Mouse (Mus musculus) MEL-GATA-1-ER (cell line): ENCODE measurements around the gene Tedc2.

Experiments used
- DNase-seq: peaks from one replicate; pipeline ENCODE4 v3.0.0-alpha.2; 2012; ENCODE audit warnings: low read depth; ENCODE audit errors: extremely low read depth

Gene Tedc2

GRCm38 (mm10) chr17:24220435-24221411 is at the start of gene Tedc2:
Tedc2 (minus strand) TSS chr17:24220851.
- DNase-seq = peak; percentile 95

DNA sequence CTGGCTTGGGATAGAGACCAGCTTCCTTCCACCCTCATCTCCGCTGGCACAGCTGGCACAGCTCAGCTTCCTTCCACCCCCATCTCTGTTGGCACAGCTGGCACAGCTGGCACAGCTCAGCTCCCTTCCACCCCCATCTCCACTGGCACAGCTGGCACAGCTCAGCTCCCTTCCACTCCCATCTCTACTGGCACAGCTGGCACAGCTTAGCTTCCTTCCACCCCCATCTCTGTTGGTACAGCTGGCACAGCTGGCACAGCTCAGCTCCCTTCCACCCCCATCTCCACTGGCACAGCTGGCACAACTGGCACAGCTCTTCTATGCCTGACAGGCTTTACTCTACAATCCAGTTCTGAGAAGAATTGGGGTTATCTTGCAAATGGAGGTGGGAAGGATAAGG is 46.5 kb upstream of the Tedc2 start:
- DNase-seq = no peak

DNA sequence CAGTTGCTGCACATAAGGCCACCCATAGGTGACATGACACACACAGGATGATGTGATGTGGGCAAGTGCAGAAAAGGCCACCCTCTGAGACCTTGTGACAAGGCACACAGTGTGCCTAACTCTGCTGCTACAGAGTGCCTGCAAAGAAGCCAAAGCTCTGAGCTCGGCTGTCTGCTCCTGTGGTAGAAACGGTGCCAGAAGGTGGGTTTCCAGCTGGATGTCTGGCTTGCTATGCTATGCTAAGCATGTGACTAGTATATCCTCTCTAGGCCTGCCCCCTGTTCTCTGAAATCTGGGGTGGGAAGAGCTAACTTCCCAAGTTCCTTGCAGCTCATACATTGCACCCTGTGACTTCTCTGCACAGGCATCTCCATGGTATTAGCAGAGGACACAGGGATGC is 44.1 kb upstream of the Tedc2 start:
- DNase-seq = no peak

GRCm38 (mm10) chr17:24260516-24260915 is 39.9 kb upstream of the Tedc2 start:
- DNase-seq = no peak

DNA sequence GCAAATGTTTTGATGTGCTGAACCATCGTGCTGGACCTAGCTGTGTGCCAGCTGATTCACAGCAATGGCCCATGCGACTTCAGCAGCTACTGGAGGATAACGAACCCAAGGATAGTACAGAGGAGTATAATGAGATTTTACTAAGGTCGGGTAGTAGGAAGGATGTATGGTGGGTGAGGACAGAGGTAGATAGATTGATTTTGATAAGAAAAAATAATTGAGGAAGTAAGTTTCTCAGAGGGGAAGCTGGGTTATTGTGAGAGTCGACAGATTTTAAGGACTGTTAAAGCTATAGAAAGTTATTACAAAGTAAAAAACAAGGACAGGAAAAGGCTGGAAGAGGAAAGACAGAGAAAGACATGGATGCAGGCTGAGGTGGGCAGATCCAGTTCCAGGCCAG is 39.1 kb upstream of the Tedc2 start:
- no peak for DNase-seq

DNA sequence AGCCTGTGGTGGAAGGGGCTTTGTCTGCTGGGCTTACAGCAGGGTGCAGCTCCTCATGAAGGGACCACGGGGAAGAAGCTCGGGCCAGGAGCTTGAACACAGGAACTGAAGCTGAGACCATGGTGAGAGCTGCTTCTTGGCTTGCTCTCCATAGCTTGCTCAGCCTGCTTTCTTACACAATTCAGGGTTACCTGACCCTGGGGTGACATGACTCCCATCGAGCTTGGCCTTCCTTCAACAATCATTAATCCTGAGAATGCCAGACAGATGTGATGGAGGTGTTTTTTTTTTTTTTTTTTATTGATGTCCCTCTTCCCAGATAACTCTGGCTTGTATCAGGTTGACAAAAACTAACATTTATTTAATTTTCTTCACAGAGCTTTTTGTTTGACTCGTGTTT is 38.3 kb upstream of the Tedc2 start:
- DNase-seq = no peak

GRCm38 (mm10) chr17:24252329-24252728 is 31.7 kb upstream of the Tedc2 start:
- DNase-seq = no peak

GRCm38 (mm10) chr17:24251320-24252069 is 30.8 kb upstream of the Tedc2 start, which contains the start of gene Ccnf:
Ccnf (minus strand) TSS chr17:24251484.
- peak; percentile 97 for DNase-seq

DNA sequence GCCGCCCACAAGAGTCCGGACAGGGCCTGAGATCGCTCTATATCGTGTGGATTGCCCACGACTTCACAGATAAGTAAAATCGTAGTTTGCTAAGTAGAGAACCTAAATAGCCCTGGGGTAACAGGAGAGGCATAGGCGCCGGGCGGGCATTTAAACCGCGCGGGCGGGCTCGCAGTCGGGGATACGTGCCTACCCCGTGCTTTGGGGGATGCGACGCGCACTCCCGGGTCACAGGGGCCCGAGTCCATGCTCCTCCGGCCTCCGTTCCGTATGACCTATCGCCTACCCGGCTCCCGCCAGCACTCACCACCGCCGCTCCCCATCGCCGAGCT is 30.3 kb upstream of the Tedc2 start:
- no peak for DNase-seq

DNA sequence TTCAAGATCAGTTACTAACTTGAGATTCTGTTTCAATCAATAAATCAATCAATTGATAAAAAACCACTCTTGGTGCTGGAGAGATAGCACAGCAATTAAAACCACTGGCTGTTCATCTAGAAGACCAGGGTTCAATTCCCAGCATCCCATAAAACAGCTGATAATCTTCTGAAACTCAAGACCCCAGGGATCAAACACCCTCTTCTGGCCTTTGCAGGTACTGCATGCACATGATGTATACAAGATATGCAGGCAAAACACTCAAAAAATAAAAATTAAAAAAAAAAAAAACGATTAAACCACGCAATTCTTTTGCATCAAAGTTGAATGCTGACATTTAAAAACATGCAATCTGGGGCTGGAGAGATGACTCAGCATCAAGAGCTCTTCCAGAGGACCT is 28.0 kb upstream of the Tedc2 start:
- DNase-seq = no peak

DNA sequence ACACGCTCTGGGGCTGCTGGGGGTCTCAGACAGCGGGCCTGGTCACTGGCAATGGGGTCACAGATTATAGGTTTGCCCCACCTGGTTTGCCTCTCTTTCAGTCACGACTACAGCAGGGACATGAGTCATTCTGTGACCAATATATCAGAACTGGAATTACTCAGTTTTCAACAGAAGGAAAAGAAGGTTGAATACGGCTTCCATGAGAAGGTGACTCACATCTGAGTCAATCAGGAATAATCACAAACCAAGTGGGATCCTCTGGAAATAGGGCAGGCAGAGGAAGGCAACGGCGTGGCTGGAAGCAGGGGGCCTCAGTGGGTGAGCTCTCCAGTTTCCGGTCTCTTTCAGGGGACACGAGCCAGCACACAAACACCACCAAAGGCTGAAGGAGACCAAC is 23.4 kb upstream of the Tedc2 start:
- DNase-seq = no peak

GRCm38 (mm10) chr17:24243311-24243969 is 22.8 kb upstream of the Tedc2 start:
- DNase-seq = no peak

DNA sequence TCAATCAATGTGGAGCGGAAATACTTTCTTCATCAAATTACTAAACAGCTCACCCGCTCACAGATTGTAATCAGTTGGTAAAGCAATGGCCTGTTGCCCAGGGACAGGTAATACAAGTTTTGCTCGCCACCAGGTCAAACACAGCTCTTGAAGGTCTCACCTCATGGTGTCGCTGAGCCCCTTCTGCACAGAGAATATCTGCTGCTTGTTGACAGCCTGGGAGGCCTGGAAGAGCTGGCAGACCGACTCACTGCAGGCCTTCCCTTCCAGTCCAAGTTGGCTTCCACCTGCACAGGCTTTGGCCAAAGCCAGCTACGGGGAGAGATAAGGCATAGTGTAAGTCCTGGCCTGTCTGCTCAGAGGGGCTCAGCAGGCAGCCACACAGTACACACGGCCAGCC is 16.3 kb upstream of the Tedc2 start:
- no peak for DNase-seq

- DNase-seq = no peak
Measured at GRCm38 (mm10) chr17:24236479-24236878, 15.8 kb upstream of the Tedc2 start.

DNA sequence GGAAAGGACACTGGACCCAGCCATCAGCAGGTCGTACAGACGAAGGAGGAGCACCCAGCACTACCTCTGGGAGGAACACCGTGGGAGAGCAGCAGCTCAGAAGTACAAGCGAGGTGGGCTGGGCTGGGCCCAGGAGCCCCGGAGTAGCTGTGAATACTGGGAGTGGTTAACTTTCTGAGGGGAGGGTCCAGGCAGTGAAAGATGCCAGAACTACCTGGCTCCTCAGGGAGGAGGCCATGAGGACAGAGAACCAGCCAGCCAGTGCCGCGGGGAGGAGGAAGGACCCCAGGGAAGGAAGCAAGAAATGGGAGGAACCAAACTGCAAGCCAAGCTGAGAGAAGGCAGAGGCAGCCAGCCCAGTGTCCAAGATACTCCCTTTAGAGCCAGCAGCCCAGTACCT is 7.3 kb upstream of the Tedc2 start:
- DNase-seq = no peak

DNA sequence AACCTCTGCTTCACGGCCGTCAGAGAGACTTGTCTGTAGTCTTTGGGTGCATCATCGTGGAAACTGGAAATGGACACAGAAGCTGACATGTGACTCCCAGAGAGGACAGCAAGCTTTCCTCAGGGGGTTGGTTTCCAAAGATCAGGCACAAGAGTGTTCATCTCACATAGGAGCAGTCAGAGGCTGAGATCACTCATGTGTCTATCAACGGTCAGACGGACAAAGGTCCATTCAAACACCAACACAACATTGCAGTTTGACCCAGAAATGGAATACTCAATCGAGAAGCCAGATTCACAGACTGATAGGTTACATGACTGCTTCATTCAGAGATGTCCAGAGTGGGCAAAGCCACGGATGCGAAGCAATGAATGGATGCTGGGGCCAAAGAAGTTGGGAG is 6.1 kb upstream of the Tedc2 start:
- DNase-seq = no peak

- DNase-seq = peak; percentile 38
Measured at GRCm38 (mm10) chr17:24225851-24226250, 5.2 kb upstream of the Tedc2 start.

DNA sequence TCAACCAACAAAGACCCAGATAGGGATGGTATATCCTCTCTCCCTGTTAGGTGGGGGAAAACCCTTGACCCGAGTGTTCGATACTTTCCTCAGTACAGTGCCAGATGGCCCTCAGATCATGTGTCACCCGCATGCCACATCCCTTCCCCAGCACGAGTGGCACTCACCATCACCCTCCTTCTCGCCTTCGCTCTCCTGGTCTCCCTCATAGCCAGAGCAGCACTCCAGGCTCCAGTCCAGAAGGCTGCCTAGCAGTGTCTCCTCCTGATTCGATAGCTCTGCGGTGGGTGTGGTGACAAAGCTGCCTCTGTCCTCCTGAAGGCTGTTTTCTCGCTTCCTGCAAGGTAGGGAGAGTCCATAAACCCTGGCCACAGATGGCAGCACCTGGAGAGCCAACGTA is 4.1 kb upstream of the Tedc2 start:
- DNase-seq = no peak

- no peak for DNase-seq
Measured at GRCm38 (mm10) chr17:24223513-24223912, 2.9 kb upstream of the Tedc2 start.

- no peak for DNase-seq
Measured at GRCm38 (mm10) chr17:24222653-24223052, 2.0 kb upstream of the Tedc2 start.

- DNase-seq = peak; percentile 72
Measured at GRCm38 (mm10) chr17:24216836-24217235, 3.8 kb downstream of the Tedc2 start.

- no peak for DNase-seq
Measured at GRCm38 (mm10) chr17:24213186-24213585, 7.5 kb downstream of the Tedc2 start.
